Mouse (Mus musculus) forebrain, embryonic 13.5 days (tissue): ENCODE measurements around the gene Arel1. TPM values are rescaled to one million over a fixed set of nuclear protein-coding genes. Genes with fewer than 3 reads are reported as not detected.

Source experiments
- ATAC-seq: fragments of 200-750 bp; cut with Nextera tagmentation; 2 replicates; pipeline ENCODE4 v1.8.0; 2017
- H3K27ac ChIP-seq: fragments of 300-500 bp; sonication (generic); 2 replicates; pipeline ENCODE4 v1.5.1; 2015; ENCODE audit warnings: inconsistent platforms, mild to moderate bottlenecking, moderate library complexity
- H3K27me3 ChIP-seq: fragments of 300-500 bp; sonication (generic); 2 replicates; pipeline ENCODE4 v1.6.1; 2015; ENCODE audit warnings: mild to moderate bottlenecking, inconsistent platforms
- H3K36me3 ChIP-seq: fragments of 300-500 bp; sonication (generic); 2 replicates; pipeline ENCODE4 v1.6.1; 2015; ENCODE audit warnings: mild to moderate bottlenecking, inconsistent platforms; ENCODE audit not compliant: poor library complexity, severe bottlenecking
- H3K4me1 ChIP-seq: fragments of 300-500 bp; sonication (generic); 2 replicates; pipeline ENCODE4 v1.6.1; 2015; ENCODE audit warnings: inconsistent platforms
- H3K4me2 ChIP-seq: fragments of 300-500 bp; sonication (generic); 2 replicates; pipeline ENCODE4 v1.6.1; 2015; ENCODE audit warnings: inconsistent platforms, mild to moderate bottlenecking, moderate library complexity
- H3K4me3 ChIP-seq: fragments of 300-500 bp; sonication (generic); 2 replicates; pipeline ENCODE4 v1.5.1; 2015; ENCODE audit warnings: mild to moderate bottlenecking, inconsistent platforms
- H3K9ac ChIP-seq: fragments of 300-500 bp; sonication (generic); 2 replicates; pipeline ENCODE4 v1.6.1; 2015; ENCODE audit warnings: mild to moderate bottlenecking, inconsistent platforms
- H3K9me3 ChIP-seq: fragments of 300-500 bp; sonication (generic); replicated peaks from 2 replicates; pipeline ENCODE4 v1.6.1; 2016; ENCODE audit warnings: inconsistent platforms
- WGBS: fragments of 180-500 bp; shearing (Covaris S2); methylation state at CpG from one replicate; pipeline ENCODE4 v1.1.7; 2015; 5-methylcytosine and 5-hydroxymethylcytosine counted together
- polyA plus RNA-seq: library from polyadenylated mRNA; unstranded; fragments of >200 nt; fragmentation: Nextera tagmentation; extraction: Ambion mirVana; gene quantifications from 2 replicates; pipeline ENCODE4 v1.2.1, GENCODE M21; 2015

Arel1 gene
- polyA plus RNA-seq, 1 experiment from 2014 or later = 22.1 TPM

DNA sequence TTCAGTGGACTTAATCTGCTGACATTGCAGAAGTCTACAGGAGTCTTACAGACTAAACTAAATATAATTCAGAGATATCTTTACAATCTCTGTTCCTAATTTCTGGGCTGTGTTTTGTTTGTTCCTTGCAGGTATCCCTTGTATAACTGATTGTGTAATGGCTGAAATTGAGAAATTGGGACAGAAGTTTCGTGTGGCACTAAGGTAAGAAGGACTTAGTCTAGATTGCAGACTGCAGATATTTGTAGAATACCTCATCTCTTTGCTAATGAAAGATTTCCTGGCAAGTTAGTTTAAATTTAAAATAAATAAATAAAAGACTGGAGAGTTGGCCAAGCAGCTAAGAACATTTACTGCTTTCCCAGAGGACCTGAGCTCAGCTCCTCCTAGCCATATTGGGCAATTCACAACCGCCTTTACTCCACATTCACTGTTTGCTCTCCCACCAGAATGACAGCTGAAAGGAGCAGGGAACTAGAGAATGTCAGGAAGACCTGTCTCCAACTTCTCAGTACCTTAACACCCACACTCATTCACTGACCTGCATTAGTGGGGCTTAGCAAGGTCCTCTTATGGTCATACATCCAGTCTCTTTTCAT lies 8.7 kb upstream of the Arel1 start:
- Histone ChIP-seq H3K27me3 (no peaks in the 10 kb centered on the region), H3K9me3 (no peaks in the 10 kb centered on the region), H3K4me3 (no peak overlapping the region), H3K4me2 (no peak overlapping the region), H3K4me1 (no peaks in the 10 kb centered on the region), H3K27ac (no peak overlapping the region), H3K9ac (no peak overlapping the region), H3K36me3 (peaks cover 90% of the 10 kb centered on the region)
- WGBS = 87% methylated on average over 2 of the region's 2 CpGs
- no peak for ATAC-seq

DNA sequence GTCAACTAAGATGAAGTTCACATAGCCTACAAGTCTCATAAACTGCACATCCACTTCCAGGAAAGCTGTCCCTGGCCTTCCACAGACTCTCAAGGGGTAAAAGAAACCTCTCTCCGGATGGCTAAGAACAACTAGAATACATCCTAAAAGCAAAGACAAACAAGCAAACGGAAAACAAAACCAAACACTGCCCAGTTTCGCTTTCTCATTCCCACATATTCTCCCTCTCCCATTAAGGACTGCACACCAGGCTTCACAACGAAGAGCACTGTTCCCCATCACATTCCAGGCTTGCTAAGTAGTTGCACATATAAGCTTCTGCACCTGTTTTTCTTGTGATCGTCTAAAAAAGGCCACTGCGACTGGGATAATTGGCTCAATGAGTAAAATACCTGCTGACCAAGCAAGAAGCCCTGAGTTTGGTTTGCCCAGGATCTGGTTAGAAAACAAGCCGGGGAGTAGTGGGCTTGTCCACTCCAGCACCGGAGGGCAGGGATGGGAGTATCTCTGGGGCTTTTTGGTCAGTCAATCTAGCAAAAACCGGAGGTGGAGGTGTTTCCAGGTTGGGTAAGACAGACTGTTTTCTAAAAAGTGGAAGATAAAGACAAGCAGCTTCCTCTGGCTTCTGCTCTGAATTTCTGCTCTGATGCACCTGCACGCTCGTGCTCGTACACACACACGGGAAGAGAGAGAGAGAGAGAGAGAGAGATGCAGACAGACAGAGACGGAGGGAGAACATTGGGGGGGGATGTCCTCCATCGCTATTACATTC lies 858 bp downstream of the Arel1 start:
- ATAC-seq = no peak
- no peaks in the 10 kb centered on the region for H3K27me3 ChIP-seq
- no peak overlapping the region for H3K27ac ChIP-seq
- 29% methylated on average over 15 of the region's 15 CpGs for WGBS
- peaks cover 28% of the 10 kb centered on the region for H3K4me1 ChIP-seq
- H3K9me3 ChIP-seq = no peaks in the 10 kb centered on the region
- peaks cover 20% of the 10 kb centered on the region for H3K36me3 ChIP-seq
- peak overlapping the region; percentile 95 for H3K4me2 ChIP-seq
- H3K4me3 ChIP-seq = peak overlapping the region; percentile 76
- peak overlapping the region; percentile 87 for H3K9ac ChIP-seq

DNA sequence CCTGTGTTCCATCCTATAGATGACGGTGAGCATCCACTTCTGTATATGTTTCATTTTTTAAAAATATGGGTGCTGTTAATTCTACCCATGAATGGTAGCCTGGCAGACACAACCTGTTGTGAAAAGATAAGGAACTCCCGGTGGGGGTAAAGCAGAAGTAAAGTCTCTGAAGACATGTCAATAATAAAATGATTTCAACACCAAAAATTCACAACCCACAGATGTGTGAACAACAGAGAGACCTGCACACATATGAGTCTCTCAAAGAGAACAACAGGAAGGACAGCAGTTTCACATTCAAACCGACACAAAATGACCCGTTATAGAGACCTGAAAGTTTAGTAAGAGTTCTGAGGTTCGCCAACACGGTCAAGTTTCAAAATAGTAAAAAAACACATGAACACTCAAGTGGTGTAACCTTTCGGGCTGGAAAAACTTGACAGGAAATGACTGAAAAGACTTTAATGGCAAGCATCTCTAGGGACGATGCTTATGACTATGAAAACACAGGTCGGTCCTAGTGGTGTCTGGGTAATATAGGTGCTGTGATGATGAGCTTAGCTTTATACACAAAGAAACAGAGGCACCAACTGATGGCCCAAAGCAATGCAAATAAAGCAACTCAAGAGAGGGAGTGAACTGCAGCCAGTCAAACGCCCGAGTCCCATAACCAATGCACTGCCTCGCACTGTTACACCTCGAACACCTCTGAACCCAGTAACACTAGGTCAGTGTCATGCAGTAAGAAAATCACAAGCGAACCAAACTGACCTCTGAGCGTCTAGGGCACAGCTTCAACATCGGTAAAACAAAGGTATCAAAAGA lies 1.7 kb downstream of the Arel1 start:
- WGBS = 88% methylated on average over 16 of the region's 16 CpGs
- peaks cover 28% of the 10 kb centered on the region for H3K4me1 ChIP-seq
- peaks cover 14% of the 10 kb centered on the region for H3K36me3 ChIP-seq
- H3K4me3 ChIP-seq = peak overlapping the region; percentile 76
- no peaks in the 10 kb centered on the region for H3K9me3 ChIP-seq
- no peak overlapping the region for H3K27ac ChIP-seq
- peak overlapping the region; percentile 95 for H3K4me2 ChIP-seq
- no peak for ATAC-seq
- H3K9ac ChIP-seq = 0 out of 2 replicates have a peak overlapping the region, but pooled peaks have one; percentile 87
- no peaks in the 10 kb centered on the region for H3K27me3 ChIP-seq

DNA sequence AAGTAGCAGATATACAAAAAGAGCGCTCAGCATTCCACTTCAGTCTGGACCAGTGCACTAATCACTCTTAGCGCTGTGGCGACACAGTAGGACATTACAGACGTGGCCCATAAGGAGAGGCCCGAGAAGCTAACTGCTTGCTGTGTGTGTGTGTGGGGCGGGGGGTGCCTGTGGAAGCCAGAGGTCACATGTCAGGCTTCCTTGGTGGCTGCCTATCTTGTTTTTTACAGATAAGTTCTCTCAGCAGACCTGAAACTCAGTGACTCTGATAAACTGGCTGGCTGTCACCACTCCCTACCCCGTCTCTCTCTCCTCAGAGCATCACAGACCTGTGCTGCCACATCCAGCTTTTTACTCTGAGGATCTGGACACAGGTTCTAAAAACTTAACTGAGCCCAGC lies 8.1 kb downstream of the Arel1 start:
- no peak overlapping the region for H3K27ac ChIP-seq
- H3K9me3 ChIP-seq = no peaks in the 10 kb centered on the region
- no peak overlapping the region for H3K4me3 ChIP-seq
- H3K9ac ChIP-seq = no peak overlapping the region
- H3K36me3 ChIP-seq = peaks cover 18% of the 10 kb centered on the region; the same call in 1 of the 2 replicates
- WGBS = 82% methylated on average over 7 of the region's 7 CpGs
- H3K4me2 ChIP-seq = no peak overlapping the region
- no peak for ATAC-seq
- no peaks in the 10 kb centered on the region for H3K27me3 ChIP-seq
- 0 out of 2 replicates have a peak, but pooled peaks cover 2% of the 10 kb centered on the region for H3K4me1 ChIP-seq

DNA sequence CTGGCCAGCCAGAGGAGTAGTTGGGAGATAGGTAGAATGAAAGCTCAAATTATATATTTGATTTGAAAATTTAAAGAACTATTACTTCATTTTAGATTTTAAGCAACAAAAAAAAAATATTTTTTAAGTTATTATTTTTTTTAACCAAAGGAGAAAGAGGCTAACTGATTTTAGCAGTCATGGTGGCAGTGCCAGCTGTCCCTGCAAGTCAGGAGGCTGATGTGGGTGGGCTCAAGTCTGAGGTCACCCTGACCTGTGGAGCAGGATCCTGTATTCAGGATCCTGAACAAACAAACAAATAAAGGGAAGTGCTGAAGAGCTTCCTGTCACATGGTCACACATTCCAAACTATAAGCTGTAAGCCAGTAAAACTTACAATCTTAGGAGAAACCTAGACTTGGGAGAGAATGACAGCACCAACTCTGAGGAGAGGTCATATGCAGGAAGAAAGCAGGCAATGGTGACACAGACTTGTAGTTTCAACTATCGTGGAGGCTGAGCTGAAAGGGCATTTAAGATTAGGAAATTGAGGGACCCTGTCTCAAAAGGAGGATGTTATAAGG lies 11.8 kb downstream of the Arel1 start:
- WGBS = 96% methylated on average over 1 of the region's 1 CpGs
- Histone ChIP-seq H3K4me3 (no peak overlapping the region), H3K4me2 (no peak overlapping the region), H3K4me1 (no peaks in the 10 kb centered on the region), H3K27me3 (no peaks in the 10 kb centered on the region), H3K9ac (no peak overlapping the region), H3K36me3 (peaks cover 20% of the 10 kb centered on the region; the same call in 1 of the 2 replicates), H3K27ac (no peak overlapping the region), H3K9me3 (no peaks in the 10 kb centered on the region)
- no peak for ATAC-seq

DNA sequence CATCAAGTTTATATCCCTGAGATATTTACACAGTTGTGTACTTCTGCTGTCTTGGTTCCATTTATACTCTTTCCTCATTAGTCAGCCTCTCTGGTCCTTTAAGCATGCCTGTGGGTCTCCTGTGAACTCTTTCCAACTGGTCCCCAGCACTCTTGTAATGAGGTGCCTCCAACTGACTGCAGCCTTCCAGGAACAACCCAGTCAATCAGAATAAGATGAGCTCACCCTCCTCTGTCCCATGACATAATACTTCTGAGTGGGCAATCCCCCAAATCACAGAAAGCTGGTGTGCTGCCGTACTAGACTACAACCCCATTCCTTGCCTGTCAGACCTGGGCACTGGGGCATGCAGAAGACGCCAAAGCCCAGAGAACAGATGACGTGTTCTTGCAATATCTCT lies 14.4 kb downstream of the Arel1 start:
- no peaks in the 10 kb centered on the region for H3K4me1 ChIP-seq
- WGBS = 89% methylated on average over 3 of the region's 3 CpGs
- H3K9ac ChIP-seq = no peak overlapping the region
- H3K27me3 ChIP-seq = no peaks in the 10 kb centered on the region
- H3K4me2 ChIP-seq = no peak overlapping the region
- ATAC-seq = no peak
- H3K4me3 ChIP-seq = no peak overlapping the region
- H3K36me3 ChIP-seq = peaks cover 20% of the 10 kb centered on the region; the same call in 1 of the 2 replicates
- no peak overlapping the region for H3K27ac ChIP-seq
- no peaks in the 10 kb centered on the region for H3K9me3 ChIP-seq

DNA sequence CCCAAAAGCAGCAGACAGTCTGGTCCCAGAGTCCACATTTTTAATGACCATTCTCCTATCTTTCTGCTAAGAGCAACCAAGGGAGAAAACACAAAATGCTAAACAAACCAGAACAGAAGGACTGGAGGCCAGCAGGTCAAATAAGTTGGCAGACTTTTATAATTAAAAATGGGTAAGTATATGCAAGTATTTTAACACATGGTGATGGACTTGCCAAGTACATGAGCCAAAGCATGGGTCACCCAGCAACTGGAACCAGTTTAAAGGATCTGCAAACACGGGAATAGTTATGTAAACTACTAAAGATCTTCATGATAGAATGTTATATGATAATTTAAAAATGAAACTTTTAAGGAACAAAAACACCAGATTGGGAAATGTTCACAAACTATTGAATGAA lies 18.3 kb downstream of the Arel1 start:
- no peaks in the 10 kb centered on the region for H3K4me1 ChIP-seq

DNA sequence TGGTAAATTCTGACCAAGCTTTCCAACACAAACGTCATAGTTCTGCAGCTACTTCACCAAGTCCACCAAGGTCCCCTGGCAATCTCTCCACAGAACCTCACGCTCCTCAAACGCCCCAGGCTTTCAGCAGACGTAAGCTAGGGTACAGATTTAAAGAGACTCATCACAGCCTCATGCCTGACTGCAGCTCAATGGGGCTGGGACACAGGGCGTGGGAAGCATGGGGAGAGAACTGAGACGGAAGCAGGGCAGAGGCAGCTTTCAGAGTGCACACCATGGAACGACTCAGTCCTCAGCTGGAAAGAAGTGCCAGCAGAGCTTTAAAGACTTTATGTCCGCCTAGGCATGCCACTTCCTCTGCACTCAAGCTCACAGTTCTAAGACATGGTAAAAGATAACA lies 19.2 kb downstream of the Arel1 start:
- no peak overlapping the region for H3K4me3 ChIP-seq
- no peaks in the 10 kb centered on the region for H3K27me3 ChIP-seq
- no peaks in the 10 kb centered on the region for H3K4me1 ChIP-seq
- no peaks in the 10 kb centered on the region for H3K9me3 ChIP-seq
- no peak for ATAC-seq
- H3K9ac ChIP-seq = no peak overlapping the region
- H3K27ac ChIP-seq = no peak overlapping the region
- H3K36me3 ChIP-seq = peaks cover 45% of the 10 kb centered on the region
- 42% methylated on average over 8 of the region's 8 CpGs for WGBS
- H3K4me2 ChIP-seq = no peak overlapping the region

More for the DNA sequence above, 18.3 kb downstream of the Arel1 start:
- WGBS = 80% methylated on average over 1 of the region's 1 CpGs
- H3K27ac ChIP-seq = no peak overlapping the region
- ATAC-seq = no peak
- no peaks in the 10 kb centered on the region for H3K27me3 ChIP-seq
- no peaks in the 10 kb centered on the region for H3K9me3 ChIP-seq
- no peak overlapping the region for H3K4me3 ChIP-seq
- peaks cover 38% of the 10 kb centered on the region for H3K36me3 ChIP-seq
- no peak overlapping the region for H3K9ac ChIP-seq
- H3K4me2 ChIP-seq = no peak overlapping the region

DNA sequence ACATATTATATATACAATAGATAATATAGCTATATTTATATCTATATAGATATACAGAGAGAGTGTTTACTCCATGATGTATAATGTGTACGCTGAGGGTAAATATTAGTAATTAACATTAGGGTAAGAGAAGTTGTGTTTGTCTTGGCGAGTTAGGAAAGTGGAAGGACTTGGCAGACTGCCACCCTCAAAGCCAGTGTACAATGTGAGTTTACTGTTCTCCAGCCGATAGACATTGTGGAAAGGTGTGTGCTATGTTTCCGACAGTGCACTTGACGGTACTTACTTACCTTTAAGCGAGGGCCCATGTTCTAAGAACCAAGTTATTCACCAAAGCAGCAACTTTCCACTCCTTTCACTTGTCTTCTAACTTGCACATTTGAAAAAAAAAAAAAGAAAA lies 19.9 kb downstream of the Arel1 start:
- H3K36me3 ChIP-seq = peaks cover 45% of the 10 kb centered on the region
- H3K4me2 ChIP-seq = no peak overlapping the region
- no peak overlapping the region for H3K4me3 ChIP-seq
- no peaks in the 10 kb centered on the region for H3K4me1 ChIP-seq
- no peak for ATAC-seq
- no peak overlapping the region for H3K27ac ChIP-seq
- no peaks in the 10 kb centered on the region for H3K9me3 ChIP-seq
- no peak overlapping the region for H3K9ac ChIP-seq
- H3K27me3 ChIP-seq = no peaks in the 10 kb centered on the region
- WGBS = 86% methylated on average over 6 of the region's 6 CpGs

DNA sequence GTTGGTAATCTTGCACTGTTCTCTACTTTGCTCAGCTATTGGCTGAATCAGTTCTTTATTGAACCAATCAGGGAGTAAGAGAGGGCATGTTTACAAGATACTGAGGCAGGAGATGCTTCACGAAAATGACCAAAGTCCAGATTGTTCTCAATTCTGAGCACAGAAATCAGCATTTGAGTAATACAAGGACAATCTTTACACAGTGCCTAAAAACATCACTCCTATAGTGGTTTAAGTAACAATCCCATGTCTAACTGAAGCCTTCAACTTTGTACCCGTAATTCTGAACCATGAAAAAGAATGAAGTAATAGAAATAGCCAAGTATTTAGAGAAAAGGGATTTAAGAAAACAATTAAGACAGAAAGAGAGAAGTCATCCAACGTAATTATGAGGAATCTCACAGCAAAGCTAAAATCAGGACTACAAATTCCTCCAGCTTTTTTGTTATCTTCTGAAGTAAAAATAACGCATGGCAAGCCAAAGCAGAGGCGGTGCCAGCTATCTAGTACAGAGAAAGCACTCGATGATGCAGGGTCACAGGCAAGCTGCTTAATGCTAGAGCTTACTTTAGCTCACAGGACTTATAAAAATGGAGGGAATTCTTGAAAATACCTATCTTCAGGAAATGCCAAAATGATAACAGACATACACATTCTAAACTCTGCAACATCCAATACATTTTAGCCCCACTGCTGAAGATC lies 22.0 kb downstream of the Arel1 start:
- H3K36me3 ChIP-seq = peaks cover 58% of the 10 kb centered on the region
- H3K9ac ChIP-seq = no peak overlapping the region
- ATAC-seq = no peak
- no peak overlapping the region for H3K4me2 ChIP-seq
- no peaks in the 10 kb centered on the region for H3K27me3 ChIP-seq
- no peak overlapping the region for H3K4me3 ChIP-seq
- H3K9me3 ChIP-seq = no peaks in the 10 kb centered on the region
- 93% methylated on average over 6 of the region's 6 CpGs for WGBS
- H3K27ac ChIP-seq = no peak overlapping the region
- H3K4me1 ChIP-seq = no peaks in the 10 kb centered on the region

DNA sequence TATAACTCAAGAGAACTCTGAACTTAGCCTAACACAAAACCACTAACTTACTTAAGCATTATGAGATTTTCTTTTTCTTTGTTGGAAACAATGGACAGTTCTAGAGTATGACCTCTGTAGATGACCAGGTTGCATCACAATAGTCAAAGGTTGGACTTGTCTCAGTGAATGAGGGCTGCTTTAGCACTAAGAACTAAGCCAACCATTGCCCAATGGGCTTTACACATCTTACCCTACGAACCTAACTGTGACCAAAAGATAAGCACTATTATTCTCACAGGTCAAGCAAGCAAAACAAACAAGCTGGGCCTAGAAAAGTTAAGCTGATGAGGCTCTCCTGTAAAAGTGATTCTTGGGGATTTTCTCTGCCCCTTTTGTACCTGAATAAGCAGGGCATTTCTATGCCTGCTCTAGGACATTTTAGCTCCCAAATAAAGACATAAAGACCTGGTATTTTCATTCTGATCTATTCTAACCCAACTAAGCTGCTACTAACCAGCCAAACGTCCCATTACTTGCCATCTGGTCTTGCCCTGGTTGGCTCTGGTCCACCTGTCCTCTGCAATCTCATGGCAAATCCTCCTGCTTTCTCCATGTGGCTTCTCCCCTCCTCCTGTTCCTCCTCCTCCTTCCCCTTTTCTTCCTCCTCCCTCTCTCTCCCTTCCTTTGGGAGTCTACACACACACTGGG lies 22.7 kb downstream of the Arel1 start:
- no peak for ATAC-seq
- Histone ChIP-seq H3K36me3 (peaks cover 65% of the 10 kb centered on the region), H3K9me3 (no peaks in the 10 kb centered on the region), H3K27ac (no peak overlapping the region), H3K4me1 (no peaks in the 10 kb centered on the region), H3K27me3 (no peaks in the 10 kb centered on the region), H3K9ac (no peak overlapping the region), H3K4me3 (no peak overlapping the region), H3K4me2 (no peak overlapping the region)
- 82% methylated on average over 2 of the region's 2 CpGs for WGBS
